Mouse (Mus musculus): ENCODE measurements around the gene Abat. TPM values are rescaled to one million over a fixed set of nuclear protein-coding genes. Genes with fewer than 3 reads are reported as not detected.

Gene Abat
- total RNA-seq, 2 experiments from 2014 or later = 3.9 to 4.7 TPM

DNA sequence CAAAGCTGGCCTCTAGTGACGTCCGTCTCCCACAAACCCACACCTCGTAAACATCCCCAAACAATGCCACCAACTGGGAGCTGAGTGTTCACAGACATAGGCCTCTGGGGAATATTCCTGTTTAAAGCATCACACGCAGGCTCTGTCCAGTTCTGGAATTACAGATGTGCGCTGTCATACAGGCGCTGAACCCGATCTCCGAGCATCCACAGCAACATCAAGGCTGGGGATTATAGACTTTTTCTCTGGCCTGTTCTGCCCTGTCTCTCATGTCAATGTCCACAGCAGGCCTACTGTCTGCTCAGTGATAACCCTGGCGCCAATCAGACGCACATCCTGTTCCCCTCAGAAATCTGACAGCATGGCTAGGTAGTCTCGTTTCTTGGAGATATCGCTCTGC, 57.1 kb downstream of the Abat start:
- intact Hi-C loops (cut with DNase I) = no loop called here
- DNase-seq = no peak

DNA sequence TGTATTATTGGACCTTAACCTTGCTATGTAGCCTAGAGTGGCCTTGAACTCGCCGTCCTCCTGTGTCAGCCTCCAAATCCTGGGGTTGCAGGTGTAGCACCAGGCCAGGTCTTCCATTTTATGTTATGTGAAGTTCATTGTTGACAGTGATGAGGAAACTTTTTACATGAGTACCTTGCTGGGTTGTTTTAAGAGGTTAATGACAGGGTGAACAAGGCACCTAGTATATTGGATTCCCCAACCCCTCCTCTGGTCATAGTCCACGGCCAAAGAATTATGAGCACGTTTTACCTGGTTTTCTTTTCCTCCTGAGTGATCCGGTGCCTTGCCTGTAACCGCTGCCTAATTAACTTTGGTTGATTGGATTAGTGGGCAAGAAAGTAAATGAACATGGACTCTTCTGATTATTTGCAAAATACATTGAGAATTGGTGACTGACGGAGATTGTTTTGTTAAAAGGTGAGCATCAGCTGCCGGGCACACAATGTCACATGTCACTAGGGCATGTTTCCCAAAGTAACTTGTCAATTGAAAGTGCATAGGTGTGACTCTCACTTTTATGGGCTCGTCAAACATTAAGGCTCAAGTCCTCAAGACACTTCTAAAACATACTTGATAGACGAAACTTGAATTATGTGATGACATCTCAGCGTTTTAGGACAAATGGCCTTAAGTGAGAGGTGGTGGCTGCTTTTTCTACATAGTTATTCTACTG, 57.8 kb downstream of the Abat start:
- intact Hi-C loops (cut with DNase I) = no loop called here
- DNase-seq = no peak

DNA sequence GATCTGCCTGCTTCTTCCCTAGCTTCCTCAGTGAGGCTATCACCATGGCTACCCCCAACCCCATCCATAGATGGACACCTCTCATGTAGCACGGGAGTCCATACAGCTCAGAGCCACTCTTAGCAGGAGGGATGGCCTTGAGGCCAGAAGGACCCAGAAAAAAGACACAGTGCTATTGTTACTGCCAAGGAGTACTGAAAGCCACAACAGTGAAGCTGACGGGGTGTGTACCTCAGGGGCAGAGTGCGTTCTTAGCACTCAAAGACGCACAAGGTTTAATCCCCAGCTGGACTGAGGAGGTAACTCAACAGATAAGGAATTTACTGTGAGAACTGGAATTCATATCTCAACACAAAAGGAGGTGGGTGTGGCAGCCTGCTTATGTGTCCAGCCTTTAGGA, 59.8 kb downstream of the Abat start:
- DNase-seq = no peak
- intact Hi-C loops (cut with DNase I) = no loop called here

DNA sequence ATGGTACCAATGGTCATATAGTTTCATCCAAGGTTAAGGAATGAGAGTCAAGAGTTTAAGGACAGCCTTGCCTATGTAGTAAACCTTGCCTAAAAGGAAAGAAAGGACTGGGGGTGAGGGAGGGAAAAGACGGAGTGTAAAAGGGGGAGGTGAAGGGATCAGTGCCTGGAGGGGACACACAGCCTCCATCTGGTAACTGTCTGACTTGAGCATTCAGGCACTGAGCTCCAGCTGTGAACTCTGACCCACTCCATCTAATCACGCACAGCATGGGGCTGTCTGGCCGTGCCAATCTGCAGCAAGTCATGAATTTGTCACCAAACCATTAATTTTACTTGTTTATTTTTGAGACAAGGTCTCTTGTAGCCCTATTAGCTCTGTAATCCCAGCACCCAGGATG, 60.5 kb downstream of the Abat start:
- no peak for DNase-seq
- intact Hi-C loops (cut with DNase I) = no loop called here

DNA sequence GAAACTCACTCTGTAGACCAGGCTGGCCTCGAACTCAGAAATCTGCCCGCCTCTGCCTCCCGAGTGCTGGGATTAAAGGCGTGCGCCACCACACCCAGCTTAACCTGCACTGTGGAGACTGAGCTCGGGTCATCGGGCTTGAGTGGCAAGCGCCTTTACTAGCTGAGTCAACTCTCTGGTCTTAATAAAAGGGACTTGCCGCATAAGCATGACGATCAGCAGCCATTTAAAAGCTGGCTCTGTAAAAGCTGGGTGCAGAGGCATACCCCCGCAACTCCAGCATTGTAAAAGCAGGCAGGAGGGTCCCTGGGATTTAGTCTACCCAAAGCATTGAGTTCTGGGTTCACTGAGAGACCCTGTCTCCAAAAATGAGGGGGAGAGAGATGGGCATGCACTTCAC, 61.1 kb downstream of the Abat start:
- no peak for DNase-seq
- intact Hi-C loops (cut with DNase I) = no loop called here

DNA sequence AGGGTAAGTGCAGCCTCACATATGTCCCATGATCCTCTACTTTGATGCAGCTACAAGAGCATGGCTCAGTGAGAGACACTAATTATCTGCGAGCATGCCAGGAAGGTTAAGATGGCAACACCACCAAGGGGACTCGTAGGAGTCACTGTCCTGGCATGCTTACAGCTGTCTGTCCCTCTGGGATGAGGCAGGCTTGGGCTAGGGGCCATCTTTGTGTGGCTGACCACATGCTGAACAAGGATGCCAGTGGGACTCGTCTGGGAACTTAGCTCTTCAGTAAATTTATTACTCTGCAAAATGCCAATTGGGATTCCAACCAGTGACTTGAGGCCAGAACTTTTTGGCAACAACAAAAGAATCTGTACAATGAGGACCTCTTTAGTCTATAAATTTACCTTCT, 62.9 kb downstream of the Abat start:
- intact Hi-C loops (cut with DNase I) = no loop called here
- DNase-seq = no peak

DNA sequence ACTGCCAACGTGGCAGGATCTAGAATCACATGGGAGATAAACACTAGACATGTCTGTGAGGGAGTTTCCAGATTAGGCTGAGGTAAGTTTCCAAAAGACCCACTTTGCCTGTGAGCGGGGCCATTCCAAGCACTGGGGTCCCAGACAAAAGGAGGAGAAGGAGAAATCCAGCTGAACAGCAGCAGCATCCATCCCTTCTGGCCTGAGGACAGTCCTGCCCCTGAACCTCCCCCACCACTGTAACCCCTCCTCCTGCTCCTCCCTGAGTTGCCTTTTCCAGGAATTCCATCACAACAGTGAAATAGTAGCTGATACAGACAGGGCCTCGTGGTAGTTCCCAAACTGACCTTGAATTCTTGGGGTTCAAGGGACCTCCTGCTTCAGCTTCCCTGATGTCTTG, 63.7 kb downstream of the Abat start:
- no peak for DNase-seq
- intact Hi-C loops (cut with DNase I) = no loop called here

DNA sequence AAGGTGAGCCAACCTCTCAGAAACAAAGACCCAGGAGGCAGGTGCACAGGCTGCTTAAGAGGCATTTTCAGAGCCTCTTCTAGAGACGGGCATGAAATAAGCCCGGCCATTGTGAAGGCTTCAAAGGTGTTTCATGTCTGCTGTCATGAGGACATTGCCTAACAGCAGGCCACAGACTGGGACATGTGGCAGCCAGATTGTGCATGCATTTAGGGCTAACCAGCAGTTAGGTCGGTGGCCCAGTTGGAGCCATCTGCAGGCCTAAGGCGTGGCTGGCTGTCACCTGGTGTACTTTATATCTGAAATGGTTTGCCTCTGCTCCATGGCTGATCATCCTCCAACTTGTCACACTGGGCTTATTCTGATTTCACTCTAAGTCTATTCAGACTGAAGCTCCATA, 65.1 kb downstream of the Abat start:
- intact Hi-C loops (cut with DNase I) = no loop called here
- no peak for DNase-seq

DNA sequence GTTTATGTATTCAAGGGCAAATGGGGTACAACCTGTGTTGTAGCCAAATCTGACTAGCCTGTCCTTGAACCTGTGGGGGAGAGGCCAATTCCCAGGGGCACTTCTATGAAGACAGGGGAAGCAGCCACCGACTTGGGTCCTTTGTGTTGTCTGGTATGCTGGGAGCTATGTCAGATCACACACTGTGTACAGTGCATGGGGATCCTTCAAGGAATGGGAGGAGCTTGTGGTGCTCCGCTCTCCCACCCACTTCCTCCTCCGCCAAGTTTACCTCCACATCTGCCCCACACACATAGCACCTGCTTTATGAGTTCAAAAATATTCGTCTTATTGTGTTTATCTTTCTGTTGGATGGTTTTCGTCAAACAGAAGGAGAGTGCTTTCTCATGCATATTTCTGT, 66.3 kb downstream of the Abat start:
- DNase-seq = no peak
- intact Hi-C loops (cut with DNase I) = no loop called here

DNA sequence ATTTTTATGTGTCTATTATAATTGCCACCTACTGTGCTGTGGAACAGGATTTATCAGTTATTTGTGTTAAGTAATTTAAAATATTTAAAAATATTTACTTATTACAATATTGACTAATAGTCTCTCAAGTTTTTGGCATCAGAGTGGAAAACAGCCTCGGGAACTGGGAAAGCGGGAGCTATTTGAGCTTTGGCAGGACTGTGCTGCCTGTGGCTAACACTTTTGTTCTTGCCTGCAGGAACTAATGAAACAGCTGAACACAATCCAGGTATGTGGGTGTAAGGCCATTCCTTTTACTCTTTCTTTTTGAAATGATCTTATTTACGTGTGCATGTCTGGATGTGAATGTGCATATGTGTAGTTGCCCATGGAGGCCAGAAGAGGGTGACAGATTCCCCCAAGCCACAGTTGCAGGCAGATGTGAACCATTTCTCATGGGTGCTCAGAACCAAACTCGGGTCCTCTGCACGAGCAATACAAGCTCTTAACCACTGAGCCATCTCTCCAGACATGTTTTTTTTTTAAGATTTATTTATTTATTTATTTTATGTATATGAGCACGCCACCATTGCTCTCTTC, 68.5 kb downstream of the Abat start:
- intact Hi-C loops (cut with DNase I) = no loop called here
- no peak for DNase-seq

DNA sequence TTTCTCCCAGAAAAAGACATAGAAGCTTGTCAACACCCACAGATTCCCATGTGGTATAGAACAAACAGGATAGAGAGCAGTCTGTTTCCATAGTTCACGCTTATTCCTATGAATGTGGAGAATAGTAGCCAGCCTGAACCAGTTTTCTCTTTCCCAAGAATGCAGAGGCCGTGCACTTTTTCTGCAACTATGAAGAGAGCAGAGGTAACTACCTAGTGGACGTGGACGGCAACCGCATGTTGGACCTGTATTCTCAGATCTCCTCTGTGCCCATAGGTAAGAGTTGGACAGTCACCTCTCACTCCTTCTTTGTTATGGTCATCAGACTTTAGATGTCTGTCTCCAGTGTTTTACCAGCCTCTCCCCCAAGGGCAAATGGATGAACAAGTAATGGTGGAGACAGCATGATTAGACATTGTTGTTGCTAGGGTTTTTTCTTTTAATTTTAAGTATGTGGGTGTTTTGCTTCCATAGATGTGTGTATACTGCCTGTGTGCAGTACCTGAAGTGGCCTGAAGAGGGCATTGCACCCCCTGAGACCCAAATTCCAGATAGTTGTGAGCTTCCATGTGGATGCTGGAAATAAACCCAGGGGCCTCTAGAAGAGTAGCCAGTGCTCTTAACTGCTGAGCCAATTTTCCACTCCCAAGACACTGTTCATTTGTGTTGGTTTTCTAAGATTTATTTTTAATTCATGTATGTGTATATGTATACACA, 69.5 kb downstream of the Abat start:
- intact Hi-C loops (cut with DNase I) = no loop called here

DNA sequence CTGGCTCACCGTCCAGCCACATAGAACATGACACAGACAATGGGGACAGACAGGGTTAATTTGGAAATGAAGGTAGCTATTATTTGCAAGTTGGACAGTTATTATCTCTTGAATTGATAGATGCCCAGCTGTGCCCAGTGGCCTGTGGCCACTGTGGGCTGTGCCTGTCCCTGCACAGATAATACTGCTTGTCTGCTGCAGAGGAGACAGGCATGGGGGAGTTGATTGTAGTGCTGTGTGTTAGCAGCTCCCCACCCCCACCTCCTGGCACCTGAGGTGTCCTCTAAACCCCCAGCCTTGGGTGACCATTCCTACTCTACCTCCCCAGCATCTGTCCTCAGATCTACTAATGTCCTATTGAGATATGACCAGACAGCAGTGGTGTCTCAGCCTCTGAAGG, 71.0 kb downstream of the Abat start:
- intact Hi-C loops (cut with DNase I) = no loop called here
- no peak for DNase-seq

More for the DNA sequence above, 69.5 kb downstream of the Abat start:
- no peak for DNase-seq

DNA sequence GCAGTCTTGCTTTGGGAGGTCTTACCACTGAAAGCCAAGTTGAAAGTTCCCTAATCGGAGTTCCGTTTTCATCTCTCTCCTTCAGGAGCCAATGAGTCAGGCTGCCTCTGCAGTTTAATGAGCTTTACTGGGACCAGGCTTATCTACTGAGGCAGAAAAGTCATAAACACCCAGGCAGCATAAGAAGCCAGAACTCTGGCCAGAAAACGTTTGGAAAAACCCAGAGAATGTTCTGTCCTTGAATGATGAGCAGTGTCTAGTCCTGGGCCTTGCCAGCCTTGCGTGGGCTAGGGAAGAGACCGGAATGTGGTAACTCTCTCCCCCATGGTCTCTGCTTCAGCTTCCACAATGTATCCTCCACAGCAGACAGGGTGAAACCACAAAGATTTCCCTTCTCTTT, 71.8 kb downstream of the Abat start:
- intact Hi-C loops (cut with DNase I) = no loop called here
- DNase-seq = no peak

DNA sequence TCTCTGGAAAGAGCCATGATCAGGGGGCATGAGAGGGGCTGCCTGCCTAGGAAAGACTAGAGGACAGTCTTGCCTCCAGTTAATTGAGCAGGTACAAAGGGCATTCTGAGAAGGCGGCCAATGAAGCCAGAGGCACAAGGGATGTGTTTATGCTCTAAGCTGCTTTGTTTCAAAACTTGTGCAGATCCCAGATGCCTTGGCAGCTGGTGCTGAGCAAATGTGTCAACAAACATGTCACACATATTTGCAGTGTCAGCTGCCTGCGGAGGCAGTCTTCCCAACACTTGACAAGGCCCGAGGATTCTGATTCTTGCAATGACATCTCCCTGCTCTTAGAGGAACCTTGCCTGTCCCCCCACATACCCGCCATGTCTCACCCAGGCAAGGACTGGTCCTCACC, 82.2 kb downstream of the Abat start:
- DNase-seq = no peak
- intact Hi-C loops (cut with DNase I) = no loop called here

DNA sequence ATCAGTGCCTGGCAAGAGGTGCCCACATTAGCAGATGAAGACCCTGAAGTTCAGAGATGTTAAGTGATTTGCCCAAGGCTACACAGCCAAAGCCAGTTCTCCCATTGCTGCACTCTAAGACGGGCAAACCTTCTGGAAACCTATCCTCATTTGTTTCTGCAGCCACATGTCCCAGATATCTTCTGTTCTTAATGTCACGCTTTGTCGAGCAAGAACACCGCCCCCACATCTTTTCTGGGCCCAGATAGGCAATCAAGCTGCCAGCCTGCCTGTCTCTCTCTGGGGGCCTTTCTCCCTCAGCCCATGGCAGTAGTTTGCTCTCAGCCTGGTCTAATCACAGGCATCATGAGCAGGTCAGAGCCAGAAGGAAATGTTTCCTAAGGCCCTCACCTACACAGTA, 83.1 kb downstream of the Abat start:
- no peak for DNase-seq
- intact Hi-C loops (cut with DNase I) = no loop called here

DNA sequence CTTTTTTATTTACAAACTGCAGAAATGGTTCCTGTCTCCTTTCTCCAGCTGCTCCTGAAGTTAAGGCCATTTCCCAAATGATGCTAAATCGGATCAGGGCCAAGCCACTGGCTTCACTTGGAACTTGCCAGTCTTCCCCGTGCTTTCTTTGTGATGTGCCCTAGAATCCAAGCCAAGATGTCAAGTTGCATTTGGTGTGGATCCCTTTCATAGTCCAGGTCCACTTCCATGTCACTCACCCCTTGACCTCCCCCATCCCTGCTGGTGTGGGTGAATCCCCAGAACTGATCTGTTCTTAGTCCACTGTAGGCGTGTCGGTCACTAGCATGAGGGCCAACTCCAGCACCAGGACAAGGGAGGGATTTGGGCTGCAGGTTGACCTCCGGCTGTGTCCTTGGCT, 84.3 kb downstream of the Abat start:
- DNase-seq = no peak
- intact Hi-C loops (cut with DNase I) = no loop called here

DNA sequence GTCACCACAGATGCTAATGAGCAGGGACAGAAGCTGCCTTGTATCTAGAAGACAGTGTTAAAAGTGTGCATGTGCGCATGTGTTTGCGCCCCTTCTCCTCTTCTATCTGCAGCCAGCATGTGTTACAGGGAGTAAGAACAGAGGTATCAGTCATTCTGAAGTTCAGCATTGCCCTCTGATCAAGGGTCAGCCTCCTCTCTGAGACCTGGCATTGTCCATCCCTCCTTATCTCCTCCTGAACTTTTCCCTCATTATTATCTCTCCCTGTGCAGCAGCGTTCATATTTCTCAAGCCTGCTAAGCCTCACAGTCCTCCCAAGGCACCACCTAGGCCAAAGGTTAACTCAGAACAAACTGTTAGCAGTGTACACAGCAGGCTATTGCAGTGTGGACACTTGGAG, 90.6 kb downstream of the Abat start:
- no peak for DNase-seq
- intact Hi-C loops (cut with DNase I) = no loop called here

DNA sequence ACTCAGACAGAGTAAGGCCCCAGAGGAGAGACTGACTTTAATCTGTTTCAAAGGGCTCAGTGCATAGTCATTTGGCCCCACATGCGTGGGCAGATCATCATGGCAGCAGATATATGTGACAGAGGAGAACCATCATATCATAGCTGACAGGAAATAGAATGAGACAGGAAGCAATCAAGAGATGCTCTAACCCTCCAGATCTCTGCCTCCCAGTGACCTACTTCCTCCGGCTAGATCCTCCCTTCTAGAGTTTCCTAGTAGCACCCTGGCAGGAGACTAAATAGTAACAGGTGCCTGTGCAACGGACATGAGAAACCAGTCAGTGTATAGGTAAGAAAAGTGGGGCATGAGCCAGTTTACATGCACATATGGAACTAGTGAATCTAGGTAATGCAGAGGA, 97.2 kb downstream of the Abat start:
- DNase-seq = no peak

DNA sequence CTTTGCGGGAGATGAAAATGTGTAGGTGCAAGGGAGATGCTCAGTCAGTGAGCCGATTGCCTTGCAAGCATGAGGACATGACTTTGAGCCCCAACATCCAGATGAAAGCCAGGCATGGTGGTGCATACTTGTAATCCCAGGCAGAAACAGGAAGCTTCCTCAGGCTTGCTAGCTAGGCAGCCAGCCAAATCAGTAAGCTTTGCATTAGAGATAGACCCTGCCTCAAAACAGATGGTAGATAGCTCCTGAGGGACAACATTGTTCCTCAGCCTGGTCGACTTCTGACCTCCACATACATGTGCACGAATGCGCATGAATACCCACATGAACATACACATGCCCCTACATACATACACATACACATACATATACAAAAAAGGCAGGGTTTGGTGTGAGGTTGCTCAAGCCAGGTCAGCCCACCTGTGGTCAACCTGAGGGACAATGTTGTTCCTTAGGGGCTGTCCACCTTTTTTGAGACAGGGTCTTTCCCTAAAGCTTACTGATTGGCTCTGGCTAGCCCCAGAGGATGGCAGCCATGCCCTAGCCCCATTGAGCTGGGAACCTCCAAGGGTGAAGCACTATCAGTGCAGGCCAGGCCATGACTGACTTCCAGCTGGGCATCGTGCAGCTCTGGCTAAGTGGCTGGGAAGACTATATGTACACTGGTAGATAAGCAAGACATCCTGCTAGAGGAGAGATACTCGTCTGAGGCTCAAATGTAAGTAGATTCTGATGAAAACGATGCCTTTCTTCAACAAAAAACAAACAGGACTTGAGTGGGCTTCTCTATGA, 99.2 kb downstream of the Abat start:
- intact Hi-C loops (cut with DNase I) = no loop called here
- no peak for DNase-seq

More for the DNA sequence above, 97.2 kb downstream of the Abat start:
- intact Hi-C loops (cut with DNase I) = no loop called here

DNA sequence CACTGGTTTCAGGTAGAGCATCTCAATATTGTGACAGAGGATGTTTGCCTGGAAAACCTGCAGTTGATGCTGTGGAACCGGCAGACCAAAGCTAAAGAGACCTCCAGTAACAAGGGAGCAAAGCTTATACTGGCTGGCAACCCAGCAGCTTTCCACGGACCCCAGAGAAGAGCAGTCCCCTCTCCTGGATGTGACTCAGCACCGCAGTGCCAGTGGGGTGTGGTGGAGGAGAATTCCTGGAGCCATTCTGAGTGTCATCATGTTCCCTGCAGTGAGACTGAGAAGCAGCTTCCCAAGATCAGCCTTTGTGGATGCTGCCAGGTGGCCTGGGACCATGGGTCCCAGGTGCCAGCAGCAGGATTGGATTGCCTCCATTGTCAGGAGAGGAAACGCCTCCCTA, 99.8 kb downstream of the Abat start:
- intact Hi-C loops (cut with DNase I) = no loop called here
- DNase-seq = no peak

DNA sequence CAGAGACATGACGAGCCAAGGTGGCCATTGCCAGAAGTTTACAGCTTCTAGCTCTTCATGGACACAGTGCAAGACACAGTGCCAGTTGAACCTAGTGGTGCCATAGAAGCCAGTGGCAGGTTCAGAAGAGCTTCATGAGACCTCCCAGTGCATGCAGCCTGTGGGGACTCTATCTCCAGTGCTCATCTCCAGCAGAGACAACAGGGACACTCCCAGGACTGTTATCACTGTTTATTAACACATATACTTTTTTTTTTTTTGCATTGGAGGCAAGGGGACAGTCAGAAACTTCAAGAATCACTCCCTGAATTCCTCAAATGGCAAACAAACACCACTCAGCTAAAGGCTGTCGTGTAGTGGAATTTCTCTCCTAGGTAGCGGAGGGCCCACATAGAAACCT, 100.2 kb downstream of the Abat start:
- no peak for DNase-seq
- intact Hi-C loops (cut with DNase I) = no loop called here

Measured in heart, postnatal 36 days (tissue).